Mouse (Mus musculus) left cerebral cortex, postnatal 14 days (tissue): ENCODE data around the gene Far2. TPM values are rescaled to one million over a fixed set of nuclear protein-coding genes. Genes with fewer than 3 reads are reported as not detected.
A peak's percentile ranks its signal among the peaks of the same experiment; 100 is the strongest.

ENCODE experiments used
- DNase-seq, 2 experiments: peaks; one replicate each; pipeline ENCODE4 v3.0.0; 2021 to 2022; ENCODE audit warnings: low spot score in 2 of 2, mixed read lengths in 1 of 2
- intact Hi-C: fragments of 180-260 bp; cut with DNase I; formaldehyde crosslinking; loops from one replicate; pipeline ENCODE4 v1.15.1; 2025
- total RNA-seq, 2 experiments: library from RNA; stranded (reverse); gene quantifications; 2 replicates each; pipeline ENCODE4 v1.2.3; 2021

Gene Far2
- total RNA-seq, 2 experiments from 2014 or later, result 29.4 to 30.5 TPM

DNA sequence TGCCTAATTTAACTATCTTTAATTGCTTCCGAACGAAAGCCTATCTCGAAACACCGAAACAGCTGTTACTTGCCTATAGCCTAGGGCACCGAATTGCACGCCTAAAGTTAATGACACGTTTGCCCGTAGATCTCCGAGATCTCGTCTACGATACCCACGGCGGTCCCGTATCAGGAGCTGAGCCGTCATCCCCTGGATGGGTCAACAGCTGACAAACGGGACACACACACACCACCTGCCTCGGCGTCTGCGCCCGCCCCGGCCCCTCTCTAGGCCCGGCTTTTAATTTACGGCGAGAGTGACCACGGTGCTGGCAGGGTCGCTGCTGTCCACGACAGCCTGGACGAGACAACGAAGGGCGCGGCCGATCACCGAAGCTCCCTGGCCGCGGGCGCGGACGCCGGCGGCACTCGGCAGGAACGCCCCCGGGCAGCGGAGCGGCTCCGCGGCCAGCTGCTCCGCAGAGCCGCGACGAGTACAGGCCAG, 164.4 kb downstream of the Far2 start:
- intact Hi-C loops, result no loop called here
- DNase-seq, result peak in 1 of 2 experiments; percentile 29

- DNase-seq, result peak; percentile 98 to 99
- intact Hi-C loops, result no loop called here
Observed at GRCm38 (mm10) chr6:148211897-148212680, 165.0 kb downstream of the Far2 start, which contains the start of gene Ergic2. Gene Ergic2, minus strand, starts transcription at chr6:148212374.

DNA sequence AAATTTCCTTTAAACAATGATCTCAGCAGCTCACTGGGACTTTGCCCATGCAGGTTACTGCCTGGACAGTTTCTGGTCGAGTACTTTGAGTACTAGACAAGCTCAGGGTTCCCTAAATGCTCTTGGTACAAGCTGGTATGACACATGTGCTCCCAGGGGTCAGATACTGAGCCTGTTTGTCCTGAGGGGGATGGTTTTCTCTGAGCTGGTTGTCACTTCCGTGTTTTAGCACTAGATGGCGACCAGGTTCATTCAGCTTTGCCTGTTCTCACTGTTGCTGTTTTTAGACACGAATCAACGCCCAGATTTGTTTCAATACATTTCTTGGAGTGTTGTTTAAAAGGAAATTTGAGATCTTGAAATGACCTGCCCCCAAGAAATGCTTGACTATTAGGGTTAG, 167.7 kb downstream of the Far2 start:
- peak; percentile 64 to 69 for DNase-seq
- intact Hi-C loops, result loop anchor here (2.0 kb wide), 1 partner anchor 700 kb away; no protein-coding TSS in a partner anchor

DNA sequence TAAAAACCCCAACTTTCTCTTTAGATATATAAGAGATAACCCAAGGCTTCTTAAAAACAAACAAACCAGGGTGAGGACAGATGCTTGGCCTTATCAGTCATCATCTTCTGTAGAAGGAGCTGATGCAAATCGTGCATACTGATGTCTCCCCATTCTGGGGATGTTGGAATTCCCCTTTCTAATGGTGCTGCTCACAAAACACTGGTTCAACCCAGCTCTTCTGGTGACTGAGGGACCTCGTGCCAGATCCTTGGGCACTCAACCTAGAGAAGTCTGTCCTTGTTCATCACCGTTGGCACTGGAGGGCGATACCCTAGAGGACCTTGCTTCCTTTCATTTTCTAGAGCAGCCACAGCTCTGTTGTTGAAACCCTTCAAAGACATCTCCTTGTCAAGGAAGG, 169.7 kb downstream of the Far2 start:
- intact Hi-C loops, result no loop called here
- no peak for DNase-seq

GRCm38 (mm10) chr6:148218235-148219076, 171.4 kb downstream of the Far2 start:
- no peak for DNase-seq
- intact Hi-C loops, result no loop called here

DNA sequence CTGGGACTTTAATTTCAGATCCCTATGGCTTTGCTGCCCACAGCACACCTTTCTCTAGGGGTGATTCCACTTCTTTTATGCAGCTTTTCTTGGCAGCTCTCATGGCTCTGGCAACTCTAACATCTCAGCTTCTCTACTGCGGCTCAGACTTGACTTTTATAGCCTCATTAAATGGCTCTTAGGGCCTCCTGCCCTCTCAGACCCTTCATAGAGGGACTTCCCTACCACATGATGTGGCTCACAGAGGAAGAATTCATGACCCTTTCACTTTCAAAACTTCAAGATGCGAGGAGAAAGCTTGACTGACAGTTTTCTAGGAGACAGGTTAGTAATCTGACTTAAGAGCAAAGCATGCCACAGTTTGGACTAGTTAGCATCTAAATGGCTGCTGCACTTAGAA, 175.6 kb downstream of the Far2 start:
- intact Hi-C loops, result no loop called here
- no peak for DNase-seq

DNA sequence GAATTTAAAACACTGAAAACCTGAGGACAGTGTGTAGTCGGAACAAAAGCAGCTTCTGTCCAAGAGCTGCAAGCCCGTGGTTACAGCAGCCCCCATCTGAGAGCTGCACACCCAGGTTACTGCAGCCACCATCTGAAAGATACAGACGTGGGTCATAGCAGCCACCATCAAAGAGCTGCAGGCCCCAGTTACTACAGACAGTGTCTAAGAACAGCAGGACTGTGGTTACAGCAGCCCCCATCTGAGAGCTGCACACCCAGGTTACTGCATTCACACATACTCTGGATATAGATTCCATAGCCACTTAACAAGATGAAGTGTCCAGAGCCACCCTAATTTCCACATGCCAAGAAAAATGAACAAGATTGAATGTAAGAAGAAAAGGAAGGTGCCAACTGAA, 180.5 kb downstream of the Far2 start:
- intact Hi-C loops, result no loop called here
- DNase-seq, result no peak

Other genes starting within 250 kb of the Far2 start
- 10 to 100 TPM; 73.5 to 76.9 TPM for gene Ergic2, start 165.1 kb downstream of the Far2 start, total RNA-seq